Mouse (Mus musculus) CH12.LX (cell line): ENCODE measurements around the gene Hoxa11. TPM values are rescaled to one million over a fixed set of nuclear protein-coding genes. Genes with fewer than 3 reads are reported as not detected.

ENCODE experiments used
- DNase-seq: peaks from one replicate; pipeline ENCODE4 v3.0.0-alpha.2; 2013; ENCODE audit errors: extremely low read depth
- H3K27ac ChIP-seq: 2 replicates; pipeline ENCODE4 v1.5.1; 2012; ENCODE audit warnings: low read depth, mild to moderate bottlenecking, control low read depth, moderate library complexity; ENCODE audit not compliant: insufficient read depth
- H3K27me3 ChIP-seq: replicated peaks from 2 replicates; pipeline ENCODE3; 2012; ENCODE audit warnings: inconsistent platforms
- H3K36me3 ChIP-seq, 2 experiments: replicated peaks in 1 of 2; 2 replicates each; pipeline versions ENCODE3 to v1.6.1; 2012; ENCODE audit warnings: inconsistent platforms in 1 of 2, low read length in 1 of 2, mild to moderate bottlenecking in 1 of 2, mixed read lengths in 1 of 2, moderate library complexity in 1 of 2; ENCODE audit not compliant: control insufficient read depth in 1 of 2, insufficient read depth in 1 of 2
- H3K4me1 ChIP-seq, 2 experiments: 2 replicates each; pipeline ENCODE4 v1.6.1; 2012; ENCODE audit warnings: inconsistent platforms in 1 of 2, moderate library complexity in 1 of 2; ENCODE audit not compliant: insufficient read depth in 2 of 2, control insufficient read depth in 1 of 2
- H3K4me2 ChIP-seq: 2 replicates; pipeline ENCODE4 v1.6.1; 2012; ENCODE audit warnings: low read depth, mild to moderate bottlenecking, control low read depth; ENCODE audit not compliant: poor library complexity, insufficient read depth, severe bottlenecking
- H3K4me3 ChIP-seq, 3 experiments: fragments of 150-350 bp in 1 of 3; sonication (generic) in 1 of 3; replicated peaks in 1 of 3; 2 replicates each; pipeline versions ENCODE3 to v1.5.1; 2011 to 2012; ENCODE audit warnings: low read depth in 2 of 3, low read length in 2 of 3, mild to moderate bottlenecking in 2 of 3, moderate library complexity in 2 of 3, control low read depth in 1 of 3, improper control_type of control experiment in 1 of 3, inconsistent platforms in 1 of 3, mixed read lengths in 1 of 3; ENCODE audit not compliant: poor library complexity in 1 of 3
- H3K79me2 ChIP-seq: replicated peaks from 2 replicates; pipeline ENCODE4 v1.6.1; 2012; ENCODE audit warnings: mild to moderate bottlenecking, moderate library complexity; ENCODE audit not compliant: control insufficient read depth, poor library complexity, insufficient read depth, severe bottlenecking; ENCODE audit errors: extremely low read depth
- H3K9ac ChIP-seq: 2 replicates; pipeline ENCODE4 v1.6.1; 2012; ENCODE audit warnings: low read depth, mild to moderate bottlenecking, control low read depth, moderate library complexity; ENCODE audit not compliant: insufficient read depth
- H3K9me3 ChIP-seq: replicated peaks from 2 replicates; pipeline ENCODE3; 2012; ENCODE audit warnings: low read length, inconsistent platforms, mixed read lengths
- BHLHE40 ChIP-seq: IDR thresholded peaks from 2 replicates; pipeline ENCODE4 v1.6.1; 2011; ENCODE audit warnings: mild to moderate bottlenecking, low read depth, low read length, improper control_type of control experiment
- CHD1 ChIP-seq: IDR thresholded peaks from 2 replicates; pipeline ENCODE4 v1.6.1; 2012; ENCODE audit warnings: low read depth, low read length, improper control_type of control experiment, inconsistent platforms
- JUND ChIP-seq: conservative IDR thresholded peaks from 2 replicates; pipeline ENCODE4 v1.6.1; 2011; ENCODE audit warnings: low read depth, low read length, improper control_type of control experiment
- NELFE ChIP-seq: IDR thresholded peaks from 2 replicates; pipeline ENCODE4 v1.6.1; 2011; ENCODE audit warnings: low read depth, low read length, improper control_type of control experiment
- RAD21 ChIP-seq: IDR thresholded peaks from 2 replicates; pipeline ENCODE4 v1.6.1; 2011; ENCODE audit warnings: low read depth, mild to moderate bottlenecking, low read length, improper control_type of control experiment, moderate library complexity
- RCOR1 ChIP-seq: conservative IDR thresholded peaks from 2 replicates; pipeline ENCODE4 v1.6.1; 2012; ENCODE audit warnings: low read depth, mild to moderate bottlenecking, inconsistent platforms, low read length, improper control_type of control experiment
- SIN3A ChIP-seq: IDR thresholded peaks from 2 replicates; pipeline ENCODE4 v1.6.1; 2012; ENCODE audit warnings: low read length, improper control_type of control experiment, inconsistent platforms
- TBP ChIP-seq: conservative IDR thresholded peaks from 2 replicates; pipeline ENCODE4 v1.6.1; 2011; ENCODE audit warnings: low read depth, low read length, improper control_type of control experiment
- TCF12 ChIP-seq: IDR thresholded peaks from 2 replicates; pipeline ENCODE4 v1.6.1; 2014; ENCODE audit warnings: low read depth, mild to moderate bottlenecking, inconsistent platforms, low read length, improper control_type of control experiment
- ZC3H11A ChIP-seq: IDR thresholded peaks from 2 replicates; pipeline ENCODE4 v1.6.1; 2012; ENCODE audit warnings: low read depth, mild to moderate bottlenecking, inconsistent platforms, low read length, improper control_type of control experiment
- dilution Hi-C: fragments of 300-500 bp; cut with MboI; formaldehyde crosslinking; loops from 2 replicates; pipeline ENCODE4 v1.14.3; 2020; ENCODE audit warnings: low sequenced_read_pairs; ENCODE audit not compliant: extremely low pct_unique_long_range_greater_than_20kb, extremely low pct_ligation_motif_present
- in situ Hi-C: fragments of 300-500 bp; cut with MboI; formaldehyde crosslinking; loops from 3 replicates; pipeline ENCODE4 v1.14.3; 2019; ENCODE audit warnings: low sequenced_read_pairs, low pct_ligation_motif_present, low pct_unique_long_range_greater_than_20kb, mixed read lengths
- polyA plus RNA-seq: library from polyadenylated mRNA; unstranded; fragments of >175 nt; gene quantifications from 2 replicates; pipeline ENCODE4 v1.2.1, GENCODE M21; 2012; ENCODE audit warnings: low read depth; ENCODE audit not compliant: insufficient read length
- total RNA-seq, 2 experiments: library from RNA; depleted of rRNA; stranded (reverse); fragments of 300-350 nt in 1 of 2; fragments of >200 nt in 1 of 2; gene quantifications; 2 replicates each; pipeline ENCODE4 v1.2.3; 2012 to 2014

The Hoxa11 gene
- total and polyA plus RNA-seq, 3 experiments: not detected

DNA sequence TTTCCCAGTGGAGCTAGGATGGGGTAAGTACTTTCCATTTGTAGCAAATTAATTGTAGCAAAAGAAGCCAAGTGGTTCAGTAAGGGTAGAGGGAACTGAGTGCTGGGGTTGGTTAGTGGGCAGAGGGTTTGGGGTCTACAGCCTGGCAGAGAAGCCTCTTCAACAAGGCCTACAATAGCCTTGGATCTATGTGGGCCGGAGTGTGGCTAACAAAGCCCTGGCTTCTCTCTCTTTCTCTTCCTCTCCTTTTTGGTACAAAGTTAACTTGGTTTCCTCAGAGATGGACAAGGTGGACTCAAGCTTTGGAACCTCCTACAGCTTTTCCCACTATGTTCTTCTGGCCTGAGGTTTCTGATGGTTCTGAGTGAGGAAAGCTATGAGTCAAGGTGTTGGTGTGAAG is 44.3 kb downstream of the Hoxa11 start:
- Histone ChIP-seq H3K4me2 (no peak overlapping the region), H3K9ac (no peak overlapping the region), H3K36me3 (peaks cover 21 to 35% of the 10 kb centered on the region in 2 experiments), H3K4me1 (peaks cover 0 to 5% of the 10 kb centered on the region in 2 experiments; a peak in 1 of 4 replicates), H3K4me3 (no peak overlapping the region), H3K27ac (no peak overlapping the region), H3K9me3 (peaks cover 31% of the 10 kb centered on the region), H3K79me2 (no peaks in the 10 kb centered on the region), H3K27me3 (no peaks in the 10 kb centered on the region)
- TF ChIP-seq NELFE: no peak
- no peak for TF ChIP-seq TCF12
- no peak for TF ChIP-seq CHD1
- in situ Hi-C loops: loop anchor here (25.0 kb wide), 1 partner anchor 189 kb away; the partner anchor contains the start of gene Skap2
- dilution Hi-C loops: no loop called here
- no peak for DNase-seq

DNA sequence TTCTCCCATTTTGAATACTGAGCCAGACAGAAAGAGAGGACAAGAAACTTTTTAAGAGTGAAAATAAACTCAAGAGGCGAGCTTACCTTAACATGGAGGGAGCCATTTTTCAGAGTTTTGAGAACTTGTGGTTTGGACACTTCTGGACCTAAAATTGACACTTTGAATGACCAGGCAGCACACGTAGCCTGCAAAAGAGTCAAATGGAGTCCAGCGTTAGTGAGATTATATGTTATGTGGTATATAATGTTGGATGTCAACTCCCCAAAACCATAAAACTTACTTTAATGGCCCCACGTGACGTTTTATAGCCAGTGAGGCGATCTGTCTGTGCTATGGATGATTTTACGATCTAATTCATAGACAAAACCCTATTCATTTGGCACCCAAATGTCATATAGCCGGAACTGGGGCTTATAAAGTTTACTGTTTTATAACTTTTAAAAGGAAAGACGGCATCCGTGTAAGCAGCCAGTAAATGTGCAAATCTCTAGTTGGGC is 44.8 kb downstream of the Hoxa11 start:
- dilution Hi-C loops: no loop called here
- H3K9me3 ChIP-seq: peaks cover 27% of the 10 kb centered on the region
- in situ Hi-C loops: loop anchor here (25.0 kb wide), 1 partner anchor 188 kb away; the partner anchor contains the start of gene Skap2
- peaks cover 16 to 30% of the 10 kb centered on the region in 2 experiments for H3K36me3 ChIP-seq
- no peak for DNase-seq
- H3K27ac ChIP-seq: no peak overlapping the region
- no peaks in the 10 kb centered on the region for H3K27me3 ChIP-seq
- no peak overlapping the region for H3K9ac ChIP-seq
- TF ChIP-seq SIN3A: no peak
- no peak for TF ChIP-seq ZC3H11A
- TF ChIP-seq BHLHE40: no peak
- TF ChIP-seq RCOR1: no peak
- no peak for TF ChIP-seq JUND
- no peak for TF ChIP-seq RAD21
- no peak for TF ChIP-seq TCF12
- no peak overlapping the region for H3K4me2 ChIP-seq
- no peak overlapping the region for H3K4me3 ChIP-seq
- no peaks in the 10 kb centered on the region for H3K79me2 ChIP-seq
- peaks cover 0 to 5% of the 10 kb centered on the region in 2 experiments; a peak in 1 of 4 replicates for H3K4me1 ChIP-seq

DNA sequence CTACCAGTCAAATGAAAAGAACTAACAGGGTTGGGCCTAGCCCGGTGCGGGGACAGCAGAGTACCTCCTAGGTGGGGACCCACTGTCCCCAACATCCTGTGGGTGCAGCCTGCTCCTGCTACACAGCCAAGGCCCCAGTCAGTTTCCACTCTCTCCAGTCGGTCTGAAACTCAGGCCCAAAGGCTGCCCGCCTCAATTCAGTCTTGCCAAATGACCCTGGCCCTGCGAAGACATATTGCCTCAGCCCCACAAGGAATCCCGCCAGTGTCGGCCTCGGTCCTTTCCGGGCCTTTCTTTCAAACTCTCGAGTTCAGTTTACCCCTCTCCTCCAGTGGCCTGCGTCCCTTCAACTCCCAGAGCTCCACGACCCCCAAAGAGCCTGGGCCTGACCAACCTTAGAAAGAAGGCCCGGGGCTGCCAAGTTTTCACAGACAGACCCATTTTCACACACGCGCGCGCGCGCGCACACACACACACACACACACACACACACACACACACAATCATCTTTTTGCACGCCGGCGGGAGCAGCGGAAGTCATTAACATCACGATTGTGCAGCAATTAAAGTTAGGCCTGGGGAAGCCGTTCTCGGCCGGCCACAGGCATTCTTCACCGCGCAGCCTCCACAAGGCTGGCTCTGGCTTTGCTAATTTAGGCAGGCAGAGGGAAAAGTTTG is 45.4 kb downstream of the Hoxa11 start:
- H3K4me2 ChIP-seq: no peak overlapping the region
- H3K27ac ChIP-seq: no peak overlapping the region
- H3K9me3 ChIP-seq: peaks cover 21% of the 10 kb centered on the region
- H3K79me2 ChIP-seq: no peaks in the 10 kb centered on the region
- peaks cover 0 to 5% of the 10 kb centered on the region in 2 experiments; a peak in 1 of 4 replicates for H3K4me1 ChIP-seq
- H3K9ac ChIP-seq: no peak overlapping the region
- no peak for TF ChIP-seq ZC3H11A
- TF ChIP-seq TBP: no peak
- H3K4me3 ChIP-seq: no peak overlapping the region
- dilution Hi-C loops (no loop called here), in situ Hi-C loops (loop anchor here (25.0 kb wide), 1 partner anchor 188 kb away; the partner anchor contains the start of gene Skap2)
- H3K36me3 ChIP-seq: peaks cover 10 to 24% of the 10 kb centered on the region in 2 experiments
- no peak for DNase-seq
- no peaks in the 10 kb centered on the region for H3K27me3 ChIP-seq
